Mouse (Mus musculus) c-Kit-positive CD71-negative TER-119-negative erythroid progenitor cells, embryonic 14.5 days (primary cell): Measurements from ENCODE around the gene Gm21969.

ENCODE experiments used
- DNase-seq: peaks from one replicate; pipeline ENCODE4 v3.0.0-alpha.2; 2013; ENCODE audit warnings: low read depth

The Gm21969 gene

GRCm38 (mm10) chr4:139661897-139662296 is 58.9 kb downstream of the Gm21969 start:
- no peak for DNase-seq

- no peak for DNase-seq
Measured at GRCm38 (mm10) chr4:139667632-139668031, 64.6 kb downstream of the Gm21969 start.

- DNase-seq = peak; percentile 56
Measured at GRCm38 (mm10) chr4:139669847-139670246, 66.9 kb downstream of the Gm21969 start.

GRCm38 (mm10) chr4:139675696-139676095 is 72.7 kb downstream of the Gm21969 start:
- DNase-seq = no peak

- DNase-seq = no peak
Measured at GRCm38 (mm10) chr4:139683728-139684638, 81.0 kb downstream of the Gm21969 start.

- DNase-seq = peak; percentile 36
Measured at GRCm38 (mm10) chr4:139684639-139685017, 81.6 kb downstream of the Gm21969 start.

- DNase-seq = no peak
Measured at GRCm38 (mm10) chr4:139688058-139688457, 85.1 kb downstream of the Gm21969 start.

GRCm38 (mm10) chr4:139689627-139690269 is 86.8 kb downstream of the Gm21969 start:
- DNase-seq = no peak

- no peak for DNase-seq
Measured at GRCm38 (mm10) chr4:139693315-139693714, 90.3 kb downstream of the Gm21969 start.

GRCm38 (mm10) chr4:139697755-139698154 is 94.8 kb downstream of the Gm21969 start:
- DNase-seq = no peak

GRCm38 (mm10) chr4:139698602-139699001 is 95.6 kb downstream of the Gm21969 start:
- DNase-seq = no peak

- DNase-seq = no peak
Measured at GRCm38 (mm10) chr4:139702914-139703313, 99.9 kb downstream of the Gm21969 start.

GRCm38 (mm10) chr4:139703468-139703867 is 100.5 kb downstream of the Gm21969 start:
- no peak for DNase-seq

- DNase-seq = no peak
Measured at GRCm38 (mm10) chr4:139705986-139706385, 103.0 kb downstream of the Gm21969 start.

- no peak for DNase-seq
Measured at GRCm38 (mm10) chr4:139710467-139711334, 107.7 kb downstream of the Gm21969 start.
